Mouse (Mus musculus) G1E (cell line): ENCODE results near the gene Zic1. TPM values are rescaled to one million over a fixed set of nuclear protein-coding genes. Genes with fewer than 3 reads are reported as not detected.
A peak's percentile ranks its signal among the peaks of the same experiment; 100 is the strongest.

Source experiments
- ATAC-seq: 2 replicates; pipeline ENCODE4 v1.8.0; 2016; ENCODE audit warnings: mild to moderate bottlenecking; ENCODE audit not compliant: insufficient number of reproducible peaks, poor library complexity, low FRiP score, severe bottlenecking; ENCODE audit errors: extremely low read depth
- DNase-seq: peaks from one replicate; pipeline ENCODE4 v3.0.0; 2012; ENCODE audit warnings: low spot score
- H3K27me3 ChIP-seq: 2 replicates; pipeline ENCODE4 v1.6.1; 2012; ENCODE audit warnings: mild to moderate bottlenecking, low read length, inconsistent platforms; ENCODE audit not compliant: insufficient read depth
- H3K36me3 ChIP-seq: replicated peaks from 2 replicates; pipeline ENCODE3; 2012; ENCODE audit warnings: mild to moderate bottlenecking, inconsistent platforms
- H3K4me1 ChIP-seq: 2 replicates; pipeline ENCODE4 v1.6.1; 2012; ENCODE audit warnings: low read depth, low read length, inconsistent platforms, mixed read lengths; ENCODE audit not compliant: insufficient read depth
- H3K4me3 ChIP-seq: 2 replicates; pipeline ENCODE4 v1.5.1; 2012; ENCODE audit warnings: low read depth, mild to moderate bottlenecking, inconsistent platforms, low read length, moderate library complexity, mixed read lengths
- H3K9me3 ChIP-seq: replicated peaks from 2 replicates; pipeline ENCODE4 v1.6.1; 2012; ENCODE audit warnings: inconsistent platforms
- CTCF ChIP-seq: IDR thresholded peaks from 2 replicates; pipeline ENCODE4 v1.5.1; 2012; ENCODE audit warnings: low read depth, low read length, inconsistent platforms, mixed read lengths
- GATA1 ChIP-seq: IDR thresholded peaks from 2 replicates; pipeline ENCODE4 v1.6.1; 2012; ENCODE audit warnings: borderline replicate concordance, low read length, inconsistent platforms, mixed read lengths
- GATA2 ChIP-seq: IDR thresholded peaks from 2 replicates; pipeline ENCODE4 v1.6.1; 2012; ENCODE audit warnings: low read depth, low read length, inconsistent platforms, borderline replicate concordance
- POLR2AphosphoS5 ChIP-seq: IDR thresholded peaks from 2 replicates; pipeline ENCODE4 v1.6.1; 2012; ENCODE audit warnings: low read depth, low read length, inconsistent platforms; ENCODE audit not compliant: insufficient replicate concordance
- TAL1 ChIP-seq: conservative IDR thresholded peaks from 2 replicates; pipeline ENCODE4 v1.6.1; 2012; ENCODE audit warnings: low read depth, low read length, inconsistent platforms, mixed read lengths
- polyA plus RNA-seq: library from polyadenylated mRNA; stranded (reverse); fragments of >175 nt; gene quantifications from 2 replicates; pipeline ENCODE4 v1.2.3, GENCODE M21; 2012
- total RNA-seq, 2 experiments: library from RNA; stranded (forward) in 1 of 2; stranded (reverse) in 1 of 2; fragments of 200-1000 nt in 1 of 2; fragments of >200 nt in 1 of 2; fragmentation: Nextera tagmentation in 1 of 2; gene quantifications; 2 replicates each; pipeline ENCODE4 v1.2.3; 2014 to 2017

The Zic1 gene
- total and polyA plus RNA-seq, 3 experiments, result 0.05 TPM; not detected in 2

GRCm38 (mm10) chr9:91364971-91365501 lies 574 bp downstream of the Zic1 start:
- Histone ChIP-seq H3K9me3 (peaks cover 57% of the 10 kb centered on the region), H3K27me3 (no peaks in the 10 kb centered on the region), H3K4me3 (no peak overlapping the region; the same call in 1 of the 2 replicates), H3K36me3 (no peaks in the 10 kb centered on the region), H3K4me1 (no peaks in the 10 kb centered on the region)
- ATAC-seq (no peak), DNase-seq (no peak)
- no peak for TF ChIP-seq TAL1

GRCm38 (mm10) chr9:91364127-91364970 lies 1.3 kb downstream of the Zic1 start:
- no peaks in the 10 kb centered on the region for H3K36me3 ChIP-seq
- ATAC-seq (no peak), DNase-seq (no peak)
- TF ChIP-seq GATA2 (no peak), TAL1 (no peak), POLR2AphosphoS5 (no peak), GATA1 (no peak), CTCF (no peak)
- H3K4me3 ChIP-seq, result peak overlapping the region; percentile 16; the same call in 1 of the 2 replicates
- H3K9me3 ChIP-seq, result peaks cover 51% of the 10 kb centered on the region
- H3K4me1 ChIP-seq, result no peaks in the 10 kb centered on the region
- H3K27me3 ChIP-seq, result no peaks in the 10 kb centered on the region

- Histone ChIP-seq H3K36me3 (no peaks in the 10 kb centered on the region), H3K4me3 (peak overlapping the region; percentile 16; the same call in 1 of the 2 replicates), H3K27me3 (no peaks in the 10 kb centered on the region), H3K4me1 (no peaks in the 10 kb centered on the region), H3K9me3 (peaks cover 47% of the 10 kb centered on the region)
- no peak for DNase-seq
- TF ChIP-seq POLR2AphosphoS5 (no peak), GATA2 (no peak), CTCF (no peak), TAL1 (no peak), GATA1 (no peak)
- no peak for ATAC-seq
Observed at GRCm38 (mm10) chr9:91363814-91364126, 1.8 kb downstream of the Zic1 start.

- DNase-seq (no peak), ATAC-seq (no peak)
- Histone ChIP-seq H3K4me1 (no peaks in the 10 kb centered on the region), H3K9me3 (peaks cover 46% of the 10 kb centered on the region), H3K36me3 (no peaks in the 10 kb centered on the region), H3K4me3 (no peak overlapping the region), H3K27me3 (no peaks in the 10 kb centered on the region)
- TF ChIP-seq TAL1, result no peak
- no peak for TF ChIP-seq POLR2AphosphoS5
- no peak for TF ChIP-seq GATA1
- TF ChIP-seq CTCF, result no peak
- TF ChIP-seq GATA2, result no peak
Observed at GRCm38 (mm10) chr9:91363011-91363730, 2.4 kb downstream of the Zic1 start.

GRCm38 (mm10) chr9:91361856-91362601 lies 3.6 kb downstream of the Zic1 start, which contains the start of gene Zic4:
TSS of gene Zic4 (plus strand) at chr9:91362413.
- H3K4me1 ChIP-seq, result no peaks in the 10 kb centered on the region
- DNase-seq, result no peak
- no peaks in the 10 kb centered on the region for H3K27me3 ChIP-seq
- H3K36me3 ChIP-seq, result no peaks in the 10 kb centered on the region
- peaks cover 39% of the 10 kb centered on the region for H3K9me3 ChIP-seq
- no peak for ATAC-seq
- TF ChIP-seq CTCF (no peak), GATA2 (no peak), POLR2AphosphoS5 (no peak), TAL1 (no peak), GATA1 (no peak)
- no peak within 1 kb of the TSS; the same call in 1 of the 2 replicates for H3K4me3 ChIP-seq
